Mouse (Mus musculus) limb, embryonic 14.5 days (tissue): Measurements from ENCODE around the gene Mast4. TPM values are rescaled to one million over a fixed set of nuclear protein-coding genes. Genes with fewer than 3 reads are reported as not detected.
"Not testable (repeated sequence)": the region's sequence is repeated elsewhere in the genome, so short reads cannot be mapped to it uniquely, and the experiment has no call there.

Source experiments
- ATAC-seq: fragments of 200-750 bp; cut with Nextera tagmentation; 2 replicates; pipeline ENCODE4 v1.8.0; 2017; ENCODE audit warnings: low read depth, moderate number of reproducible peaks, moderate TSS enrichment; ENCODE audit not compliant: low FRiP score
- DNase-seq: peaks from one replicate; pipeline ENCODE4 v3.0.0-alpha.2; 2015; ENCODE audit warnings: low spot score
- H3K27ac ChIP-seq: fragments of 300-500 bp; sonication (generic); replicated peaks from 2 replicates; pipeline ENCODE4 v1.5.1; 2014; ENCODE audit warnings: low read depth, mild to moderate bottlenecking, low read length, moderate library complexity, mixed read lengths
- H3K27me3 ChIP-seq: fragments of 300-500 bp; sonication (generic); 2 replicates; pipeline ENCODE4 v1.6.1; 2014; ENCODE audit warnings: low read length, mixed read lengths; ENCODE audit not compliant: control insufficient read depth, insufficient read depth
- H3K36me3 ChIP-seq: fragments of 300-500 bp; sonication (generic); 2 replicates; pipeline ENCODE4 v1.6.1; 2014; ENCODE audit warnings: mild to moderate bottlenecking, low read length, moderate library complexity, mixed read lengths; ENCODE audit not compliant: control insufficient read depth, insufficient read depth
- H3K4me1 ChIP-seq: fragments of 300-500 bp; sonication (generic); 2 replicates; pipeline ENCODE4 v1.6.1; 2014; ENCODE audit warnings: antibody characterized with exemption, low read length, mixed read lengths; ENCODE audit not compliant: control insufficient read depth, insufficient read depth
- H3K4me2 ChIP-seq: fragments of 300-500 bp; sonication (generic); replicated peaks from 2 replicates; pipeline ENCODE4 v1.6.1; 2014; ENCODE audit warnings: low read depth, mild to moderate bottlenecking, low read length, moderate library complexity; ENCODE audit not compliant: severe bottlenecking
- H3K4me3 ChIP-seq: fragments of 300-500 bp; sonication (generic); replicated peaks from 2 replicates; pipeline ENCODE4 v1.5.1; 2014; ENCODE audit warnings: low read length
- H3K9ac ChIP-seq: fragments of 300-500 bp; sonication (generic); 2 replicates; pipeline ENCODE4 v1.6.1; 2014; ENCODE audit warnings: mild to moderate bottlenecking, low read depth, low read length, moderate library complexity; ENCODE audit not compliant: severe bottlenecking
- H3K9me3 ChIP-seq: fragments of 300-500 bp; sonication (generic); 2 replicates; pipeline ENCODE4 v1.6.1; 2016; ENCODE audit warnings: low read length; ENCODE audit not compliant: control insufficient read depth
- POLR2A ChIP-seq: fragments of 200-500 bp; IDR thresholded peaks from 2 replicates; pipeline ENCODE4 v1.8.0; 2012; ENCODE audit warnings: inconsistent platforms, mild to moderate bottlenecking, moderate library complexity, borderline replicate concordance; ENCODE audit not compliant: insufficient read depth, insufficient read length; ENCODE audit errors: extremely low read depth
- WGBS: fragments of 180-500 bp; shearing (Covaris S2); extraction: QIAGEN DNeasy Blood & Tissue Kit; methylation state at CpG from one replicate; pipeline ENCODE4 v1.1.7; 2014; 5-methylcytosine and 5-hydroxymethylcytosine counted together
- polyA plus RNA-seq, 2 experiments: library from polyadenylated mRNA; depleted of rRNA in 1 of 2; stranded (reverse) in 1 of 2; unstranded in 1 of 2; fragments of >200 nt; fragmentation: Nextera tagmentation in 1 of 2; extraction: Ambion mirVana in 1 of 2; gene quantifications; 2 replicates each; pipeline versions ENCODE4 v1.2.1 to v1.2.3; 2012 to 2014

The Mast4 gene
- polyA plus RNA-seq, 2 experiments, result 12.5 to 25.2 TPM

DNA sequence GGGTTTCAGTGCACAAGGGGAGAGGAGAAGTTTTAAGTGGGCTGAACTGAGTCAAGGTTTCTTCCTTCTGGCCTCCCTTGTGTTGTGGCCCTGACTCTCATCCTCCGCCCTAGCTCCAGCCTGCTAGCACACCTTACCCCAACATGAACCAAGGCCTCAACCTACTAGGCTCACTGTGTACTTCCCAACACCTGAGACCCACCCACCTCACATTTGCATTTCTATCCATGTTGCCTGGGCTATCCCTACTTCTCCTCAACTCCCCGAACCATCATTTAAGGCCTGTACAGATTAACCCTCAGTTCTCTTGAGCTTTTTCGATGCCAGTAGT is 589.1 kb downstream of the Mast4 start:
- no peak overlapping the region for H3K4me3 ChIP-seq
- DNase-seq, result no peak
- no peak; the same call in 1 of the 2 replicates for ATAC-seq
- no peaks in the 10 kb centered on the region for H3K27me3 ChIP-seq
- H3K4me2 ChIP-seq, result no peak overlapping the region
- no peak for TF ChIP-seq POLR2A
- 92% methylated on average over 3 of the region's 3 CpGs for WGBS
- no peaks in the 10 kb centered on the region for H3K9me3 ChIP-seq
- H3K4me1 ChIP-seq, result no peaks in the 10 kb centered on the region
- H3K36me3 ChIP-seq, result peaks cover 25% of the 10 kb centered on the region
- no peak overlapping the region for H3K9ac ChIP-seq
- H3K27ac ChIP-seq, result no peak overlapping the region

DNA sequence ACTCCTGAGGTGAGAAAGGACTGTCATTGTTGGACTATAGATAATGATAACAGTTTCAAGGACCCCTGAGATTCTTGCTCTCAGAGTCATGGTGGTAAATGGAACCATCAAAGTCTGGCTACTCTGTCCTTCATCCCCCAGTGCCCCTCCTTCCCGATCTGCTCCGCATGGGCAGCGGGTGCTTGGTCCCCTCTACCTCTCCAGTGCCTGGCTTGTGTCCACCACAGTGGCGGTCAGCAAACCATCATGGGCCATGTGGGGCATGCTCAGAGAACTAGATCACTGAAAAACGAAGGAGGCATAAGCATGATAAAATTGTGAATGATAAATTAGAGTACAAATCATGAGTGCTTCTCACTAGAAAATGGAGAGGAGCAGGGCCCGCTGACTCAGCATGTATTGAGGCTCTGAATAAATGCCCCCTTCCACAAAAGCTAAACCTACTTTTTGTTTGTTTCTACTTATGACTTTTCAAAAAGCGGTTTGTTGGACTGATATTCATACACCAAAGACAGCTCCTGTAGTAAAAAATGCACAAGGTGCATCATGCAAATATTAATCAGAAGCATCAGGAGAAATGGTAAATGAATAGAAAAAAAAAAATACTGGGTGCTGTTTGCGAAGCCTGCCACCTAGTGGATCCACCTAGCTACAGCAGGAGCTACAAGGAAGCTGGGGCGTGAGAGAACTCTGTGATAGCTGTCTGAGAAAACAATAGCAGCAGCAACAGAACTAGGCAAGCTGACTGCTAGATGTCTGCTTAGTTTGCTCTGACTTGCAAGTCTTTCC is 589.6 kb downstream of the Mast4 start:
- no peak for TF ChIP-seq POLR2A
- Histone ChIP-seq H3K27me3 (no peaks in the 10 kb centered on the region), H3K27ac (no peak overlapping the region), H3K9me3 (no peaks in the 10 kb centered on the region), H3K4me2 (no peak overlapping the region), H3K36me3 (peaks cover 24% of the 10 kb centered on the region), H3K4me1 (no peaks in the 10 kb centered on the region), H3K4me3 (no peak overlapping the region), H3K9ac (no peak overlapping the region)
- ATAC-seq (no peak), DNase-seq (peak; percentile 49)
- WGBS, result 71% methylated on average over 9 of the region's 9 CpGs

DNA sequence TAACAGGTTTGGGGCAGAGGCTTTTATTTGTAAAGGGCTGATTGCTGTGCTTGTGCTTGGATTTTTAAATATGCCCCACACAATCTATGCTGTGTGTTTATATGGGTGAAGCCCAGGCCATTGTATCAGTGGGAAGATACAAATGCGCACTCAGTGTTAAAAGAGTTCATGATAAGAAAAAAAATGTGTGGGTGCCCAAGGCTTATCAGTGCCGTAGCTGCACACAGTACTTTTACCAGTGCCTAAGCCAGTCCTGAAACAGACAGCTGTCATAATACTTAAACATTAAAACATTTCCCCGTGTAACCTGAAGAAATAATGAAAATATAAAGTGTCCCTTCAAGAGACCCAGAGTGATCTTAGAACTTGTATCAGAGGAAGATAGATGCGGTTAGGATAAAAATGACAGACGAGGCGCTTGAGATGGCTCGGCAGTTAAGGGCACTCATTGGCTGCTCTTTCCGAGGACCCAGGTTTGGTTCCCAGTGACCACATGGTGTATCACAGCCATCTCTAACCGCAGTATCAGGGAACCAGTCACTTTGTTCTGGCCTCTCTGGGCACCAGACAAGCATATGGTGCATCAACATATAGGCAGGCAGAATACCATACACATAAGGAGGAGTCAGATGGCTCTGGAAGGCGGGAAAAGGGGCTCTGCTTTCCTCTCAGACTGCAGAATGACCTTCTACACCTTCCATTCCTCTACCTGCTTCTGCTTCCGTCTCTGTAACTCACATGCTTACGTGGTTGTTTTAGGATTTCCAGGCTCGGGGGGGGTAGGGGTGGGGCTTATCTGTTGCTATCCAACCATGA is 594.4 kb downstream of the Mast4 start:
- Histone ChIP-seq H3K27me3 (no peaks in the 10 kb centered on the region), H3K4me1 (no peaks in the 10 kb centered on the region), H3K4me3 (no peak overlapping the region), H3K9me3 (no peaks in the 10 kb centered on the region), H3K27ac (no peak overlapping the region), H3K36me3 (peaks cover 57% of the 10 kb centered on the region), H3K9ac (no peak overlapping the region), H3K4me2 (no peak overlapping the region)
- DNase-seq (no peak), ATAC-seq (no peak)
- no peak for TF ChIP-seq POLR2A
- WGBS, result 91% methylated on average over 13 of the region's 13 CpGs

DNA sequence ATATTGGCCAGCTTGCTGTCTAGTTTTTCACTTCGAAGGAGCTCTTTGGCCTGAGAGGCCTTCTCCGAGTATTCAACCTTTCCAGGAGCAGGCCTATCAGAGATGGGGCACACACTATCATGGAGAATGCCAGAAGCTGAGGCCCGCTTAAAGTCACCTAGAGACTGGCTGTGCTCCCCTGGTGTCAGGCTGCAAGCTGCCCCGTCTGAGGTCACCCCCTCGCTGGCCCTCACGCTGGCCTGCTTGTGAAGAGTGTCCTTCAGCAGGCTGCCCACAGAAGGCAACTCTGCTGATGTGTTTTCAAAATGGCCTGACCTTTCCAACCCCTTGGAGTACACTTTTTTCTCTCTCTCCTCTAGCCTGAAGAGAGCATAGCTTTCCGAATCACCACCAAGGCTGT is 596.5 kb downstream of the Mast4 start:
- H3K4me3 ChIP-seq, result no peak overlapping the region
- ATAC-seq (no peak), DNase-seq (no peak)
- H3K4me2 ChIP-seq, result no peak overlapping the region
- H3K27ac ChIP-seq, result no peak overlapping the region
- H3K36me3 ChIP-seq, result peaks cover 64% of the 10 kb centered on the region
- 88% methylated on average over 7 of the region's 7 CpGs for WGBS
- H3K4me1 ChIP-seq, result no peaks in the 10 kb centered on the region
- no peak overlapping the region for H3K9ac ChIP-seq
- H3K27me3 ChIP-seq, result no peaks in the 10 kb centered on the region
- TF ChIP-seq POLR2A, result no peak
- no peaks in the 10 kb centered on the region for H3K9me3 ChIP-seq

DNA sequence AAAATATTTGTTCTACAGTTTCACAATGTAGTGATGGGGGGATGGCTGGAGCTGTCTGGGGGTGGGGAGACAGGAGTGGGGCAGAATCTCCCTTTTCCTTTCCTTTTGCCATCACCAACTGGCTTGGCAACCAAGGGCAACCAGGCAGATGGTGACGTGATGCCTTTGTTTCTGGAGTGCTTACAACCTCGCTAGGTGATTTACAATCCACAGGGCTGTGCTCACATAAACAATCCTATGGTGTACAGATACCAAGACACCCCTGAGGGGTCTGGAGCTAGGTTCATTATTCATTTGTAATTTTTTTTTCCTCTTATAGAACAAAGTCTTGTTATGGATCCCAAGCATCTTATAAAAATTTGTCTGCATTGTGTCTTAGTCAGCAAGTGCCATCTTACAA is 601.2 kb downstream of the Mast4 start:
- no peaks in the 10 kb centered on the region for H3K9me3 ChIP-seq
- no peaks in the 10 kb centered on the region for H3K4me1 ChIP-seq
- H3K4me3 ChIP-seq, result no peak overlapping the region
- ATAC-seq (no peak), DNase-seq (no peak)
- no peak overlapping the region for H3K9ac ChIP-seq
- H3K27me3 ChIP-seq, result no peaks in the 10 kb centered on the region
- no peak overlapping the region for H3K27ac ChIP-seq
- 48% methylated on average over 2 of the region's 2 CpGs for WGBS
- H3K36me3 ChIP-seq, result peaks cover 38% of the 10 kb centered on the region
- TF ChIP-seq POLR2A, result no peak
- H3K4me2 ChIP-seq, result no peak overlapping the region

DNA sequence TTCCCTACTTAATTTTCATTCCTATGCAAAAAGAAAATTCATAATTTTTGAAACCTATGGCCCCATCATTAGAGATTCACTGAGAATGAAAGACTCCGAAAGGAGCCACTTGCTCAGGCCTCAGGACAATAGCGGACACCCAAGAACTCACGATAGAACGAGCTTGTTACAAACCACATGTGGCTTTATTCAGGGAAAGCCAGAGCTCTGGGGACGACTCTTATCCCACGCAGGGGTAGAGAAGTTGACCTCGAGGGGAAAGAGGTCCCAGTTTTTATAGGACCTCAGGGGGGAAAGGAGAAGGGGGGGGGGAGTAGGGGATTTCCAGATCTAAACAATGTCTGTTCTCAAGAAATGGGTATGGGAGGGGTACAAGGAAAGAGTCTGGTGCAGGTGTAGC is 605.3 kb downstream of the Mast4 start:
- H3K9me3 ChIP-seq, result not testable (repeated sequence)

More for the DNA sequence above, 605.3 kb downstream of the Mast4 start:
- not testable (repeated sequence) for DNase-seq, H3K27ac ChIP-seq, H3K4me3 ChIP-seq, H3K27me3 ChIP-seq, H3K4me1 ChIP-seq, H3K4me2 ChIP-seq, ATAC-seq, H3K9ac ChIP-seq, H3K36me3 ChIP-seq
- WGBS, result 49% methylated on average over 7 of the region's 7 CpGs
